Mouse (Mus musculus): ENCODE measurements around the gene Slc25a24.

The Slc25a24 gene

DNA sequence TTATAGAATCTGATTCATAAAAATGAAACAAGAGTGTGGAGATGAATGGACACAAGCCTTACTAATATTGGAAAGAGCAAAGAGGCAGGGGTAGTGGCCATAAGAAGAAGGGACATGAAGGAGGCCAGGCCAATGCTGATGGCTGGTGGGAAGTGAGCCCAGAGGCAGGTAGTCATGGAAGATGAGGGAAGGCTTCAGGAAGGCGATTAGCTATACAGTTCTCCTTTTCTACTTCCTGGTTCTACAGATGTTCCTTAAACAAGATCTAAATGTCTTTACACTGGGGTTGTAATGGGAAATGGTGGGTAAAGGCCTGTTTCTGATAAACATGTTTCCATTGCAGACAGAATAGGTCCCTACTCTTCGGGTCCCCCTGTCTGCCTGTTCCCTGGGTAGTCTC lies 46.2 kb downstream of the Slc25a24 start:
- DNase-seq (ENCODE audit: low spot score in 2 of 2): no peak

DNA sequence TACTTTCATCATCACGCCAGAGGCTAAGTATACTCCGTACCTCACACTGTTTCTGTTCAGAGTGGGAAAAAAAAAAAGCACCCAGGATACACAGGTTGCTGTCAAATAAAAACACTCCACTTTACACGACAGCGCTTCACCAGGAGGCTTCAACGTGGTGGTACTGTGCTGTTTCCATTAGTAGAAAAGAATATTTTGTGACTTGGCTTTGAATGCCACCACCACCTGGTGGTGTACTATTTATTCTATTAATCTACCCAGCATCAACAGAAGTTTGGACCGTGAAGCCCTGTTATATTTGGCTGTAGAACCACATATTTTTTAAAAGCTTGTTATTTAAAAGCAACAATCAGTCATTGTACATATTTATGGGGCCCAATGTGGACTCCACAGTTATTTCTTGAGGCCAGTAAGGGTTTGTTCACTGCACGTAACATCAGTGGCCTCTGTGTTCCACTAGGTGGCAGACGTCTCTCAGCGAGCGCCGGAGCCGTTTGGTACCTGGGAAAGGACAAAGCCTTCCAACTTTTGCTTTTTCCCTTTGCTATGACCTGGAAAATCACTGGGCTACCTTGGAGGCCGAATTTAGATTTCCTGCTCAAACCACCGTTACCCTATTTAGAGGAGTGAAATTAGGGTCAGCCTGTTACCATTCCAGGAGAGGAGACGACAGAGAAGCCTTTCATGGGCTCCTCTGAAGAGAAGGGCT lies 48.3 kb downstream of the Slc25a24 start:
- peak; percentile 39 to 58 for DNase-seq (ENCODE audit: low spot score in 2 of 2)

DNA sequence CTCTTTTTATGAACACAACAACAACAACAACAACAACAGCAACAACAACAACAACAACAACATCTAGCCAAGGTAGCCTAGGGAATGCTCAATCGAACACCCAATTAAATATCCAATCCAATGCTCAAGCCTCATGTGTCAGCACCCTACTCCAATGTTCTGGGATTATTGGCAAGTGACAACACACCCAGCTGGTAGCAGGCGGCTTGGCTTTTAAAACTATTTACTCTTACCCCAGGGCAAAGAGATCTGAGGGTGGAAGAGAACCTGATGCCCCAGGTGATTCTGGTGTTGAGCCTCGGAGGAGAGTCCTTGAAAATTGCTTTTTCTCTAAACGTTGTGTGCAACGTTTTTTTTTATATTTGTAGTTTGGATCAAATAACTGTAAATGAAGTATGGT lies 51.4 kb downstream of the Slc25a24 start:
- DNase-seq (ENCODE audit: low spot score in 2 of 2): no peak

DNA sequence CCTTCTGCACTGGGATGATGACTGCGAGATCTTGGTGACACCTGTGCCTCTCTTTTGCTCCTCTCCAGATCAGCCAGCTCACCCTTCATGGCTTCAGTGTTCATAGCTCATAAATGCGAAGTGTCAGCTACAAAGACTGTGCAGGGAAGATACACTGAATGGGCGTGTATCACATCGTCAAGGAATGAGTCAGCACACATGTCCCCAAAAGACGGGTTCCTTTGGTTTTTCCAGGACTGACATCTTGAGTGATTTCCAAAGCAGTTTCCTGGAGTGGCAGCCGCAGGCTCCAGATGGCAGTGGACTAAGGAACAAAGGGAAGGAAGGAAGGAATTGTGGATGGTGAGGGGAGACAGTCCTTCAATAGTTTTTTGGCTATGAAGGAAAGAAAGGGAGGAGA lies 55.8 kb downstream of the Slc25a24 start:
- no peak for DNase-seq (ENCODE audit: low spot score in 2 of 2)

DNA sequence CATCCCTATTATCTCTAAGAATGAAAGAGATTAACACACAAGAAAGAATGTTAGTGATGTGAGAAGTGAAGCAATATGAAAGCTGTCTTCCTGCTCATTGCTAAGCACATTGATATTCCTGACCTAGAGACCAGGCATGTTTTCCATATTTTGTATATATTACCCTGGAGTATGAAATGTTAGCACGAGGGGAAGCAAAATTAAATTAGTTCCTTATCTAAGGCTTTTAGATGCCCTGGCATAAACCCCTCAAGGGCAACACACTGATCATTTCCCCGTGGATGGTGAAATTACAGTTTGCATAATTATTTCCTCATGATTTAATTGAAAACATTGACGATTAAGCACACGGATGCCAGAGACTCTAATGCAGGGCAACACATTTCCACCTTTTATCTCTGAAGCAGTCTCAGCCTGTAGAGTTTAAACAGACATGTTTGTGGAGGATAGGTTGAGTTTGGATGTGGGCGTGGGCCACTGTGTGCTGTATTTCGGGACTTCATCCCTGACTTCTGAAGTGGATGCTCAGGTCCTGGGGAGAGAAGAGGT lies 56.7 kb downstream of the Slc25a24 start:
- no peak for DNase-seq (ENCODE audit: low spot score in 2 of 2)

DNA sequence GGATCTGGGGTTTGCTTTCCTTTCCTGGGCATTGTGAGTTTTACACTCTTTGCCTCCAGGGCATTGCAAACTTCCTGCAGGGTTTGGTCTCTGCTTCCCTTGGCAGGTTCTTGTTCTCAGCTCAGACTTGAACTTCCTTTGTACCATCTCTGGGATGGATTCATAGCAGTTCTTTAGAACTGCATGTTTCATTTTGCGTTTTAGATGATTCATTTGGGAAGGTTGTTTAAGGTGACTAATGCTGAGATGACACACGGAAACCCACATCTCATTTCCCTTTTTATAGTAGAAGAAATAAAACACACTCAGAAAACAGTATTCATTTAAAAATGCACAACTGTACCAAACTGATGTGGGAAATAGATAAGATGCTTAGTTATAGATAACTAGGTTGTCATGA lies 73.2 kb downstream of the Slc25a24 start:
- DNase-seq (ENCODE audit: low spot score in 2 of 2): no peak

DNA sequence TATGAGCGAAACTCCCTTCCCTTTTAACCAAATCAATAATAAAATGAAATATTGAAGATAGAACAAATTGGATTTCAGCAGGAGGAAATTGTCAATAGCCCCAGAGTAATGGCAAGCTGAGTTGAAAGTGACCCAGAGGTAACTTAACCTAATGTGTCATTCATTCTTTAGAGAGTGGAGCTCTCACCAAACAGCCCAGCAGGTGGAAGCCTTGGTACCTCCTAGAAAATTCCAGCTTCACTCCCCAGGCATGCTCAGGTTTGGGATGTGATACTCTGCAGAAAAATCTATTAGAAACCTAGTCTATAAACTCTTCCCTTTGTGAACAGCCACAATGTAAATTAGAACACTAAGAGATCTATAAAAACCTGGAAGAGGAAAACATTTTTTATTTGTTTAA lies 76.3 kb downstream of the Slc25a24 start:
- no peak for DNase-seq (ENCODE audit: low spot score in 2 of 2)

DNA sequence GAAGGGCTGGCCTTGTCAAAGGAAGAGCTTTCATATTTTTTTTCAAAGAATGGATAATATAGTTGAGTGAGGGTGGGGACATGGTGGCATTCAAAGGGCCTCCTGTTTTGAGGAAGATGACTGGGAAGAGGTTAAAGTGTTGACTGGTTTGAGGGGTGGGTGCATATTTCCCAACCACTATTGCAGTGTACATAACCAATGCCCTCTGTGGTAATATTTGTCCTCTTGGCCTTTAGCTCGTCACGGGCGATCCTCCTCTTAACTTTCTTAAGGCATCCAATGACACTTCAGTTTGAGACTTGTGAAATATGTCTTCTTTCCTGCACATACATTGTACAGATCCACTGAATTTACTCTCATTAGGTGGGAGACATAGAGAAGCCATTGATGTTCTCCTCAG lies 89.4 kb downstream of the Slc25a24 start:
- no peak for DNase-seq (ENCODE audit: low spot score in 2 of 2)

DNA sequence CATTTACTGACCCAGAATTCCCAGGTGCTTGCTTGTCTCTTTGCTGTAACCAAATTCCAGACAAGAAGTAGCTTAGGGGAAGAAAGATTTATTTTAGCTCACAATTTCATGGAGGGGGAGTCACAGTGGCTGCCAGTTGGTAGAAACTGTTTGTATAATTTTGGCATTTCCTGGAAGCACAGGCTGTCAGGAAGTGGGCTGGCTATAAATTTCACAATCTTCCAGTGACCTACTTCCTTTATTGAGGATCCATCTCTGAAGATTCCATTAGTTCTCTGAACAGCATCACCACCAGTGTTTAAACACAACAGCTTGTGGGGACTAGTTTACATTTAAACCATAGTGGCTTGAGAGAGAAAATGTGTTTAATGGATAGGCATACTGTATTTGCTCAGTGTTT lies 93.4 kb downstream of the Slc25a24 start:
- no peak for DNase-seq (ENCODE audit: low spot score in 2 of 2)

Data from urinary bladder, postnatal 36 days (tissue).